Mouse (Mus musculus): ENCODE results near the gene Cdip1.

DNA sequence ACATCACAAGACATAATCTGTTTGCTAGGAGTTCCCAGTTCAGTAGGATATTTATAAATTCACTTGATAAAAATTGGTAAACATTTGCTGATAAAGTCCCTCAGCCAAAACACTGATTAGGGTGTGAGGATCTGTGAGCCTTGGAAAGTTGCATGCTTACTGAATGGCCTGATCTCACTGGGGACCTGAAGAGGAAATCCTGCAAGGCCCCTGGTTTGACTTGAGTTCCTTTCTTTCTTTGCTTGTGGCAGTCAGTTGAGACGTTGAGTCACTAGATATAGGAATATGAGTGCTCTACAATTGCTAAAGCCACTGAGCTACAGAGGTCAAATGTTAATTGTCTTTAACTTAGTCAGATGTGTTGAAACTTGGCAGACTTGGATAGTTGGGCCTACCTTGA lies 62.1 kb downstream of the Cdip1 start:
- TF ChIP-seq CTCF (IDR thresholded peaks at IDR 0.05; ENCODE audit: low read depth): no peak
- TF ChIP-seq EP300 (IDR thresholded peaks at IDR 0.05; ENCODE audit: low read depth): no peak
